Mouse (Mus musculus): ENCODE data around the gene Fbh1. TPM values are rescaled to one million over a fixed set of nuclear protein-coding genes. Genes with fewer than 3 reads are reported as not detected.
"Not testable (repeated sequence)": the region's sequence is repeated elsewhere in the genome, so short reads cannot be mapped to it uniquely, and the experiment has no call there.

Gene Fbh1
- total and polyA plus RNA-seq, 2 experiments from 2014 or later, result 66.2 to 98.9 TPM

GRCm38 (mm10) chr2:11727574-11727973 is 49.8 kb downstream of the Fbh1 start:
- no peaks in the 10 kb centered on the region for H3K9me3 ChIP-seq (ENCODE audit: low read length)
- H3K4me2 ChIP-seq (ENCODE audit: low read depth), result no peak overlapping the region
- peak; percentile 91 for ATAC-seq
- H3K9ac ChIP-seq, result no peak overlapping the region
- 71% methylated on average over 5 of the region's 5 CpGs for WGBS
- TF ChIP-seq CTCF (IDR thresholded peaks at IDR 0.05; ENCODE audit: low read depth), result no peak
- no peak overlapping the region for H3K27ac ChIP-seq (ENCODE audit: low read depth, low read length)
- no peaks in the 10 kb centered on the region for H3K4me1 ChIP-seq (ENCODE audit: insufficient read depth)
- H3K4me3 ChIP-seq (ENCODE audit: low read depth, low read length), result no peak overlapping the region
- no peaks in the 10 kb centered on the region for H3K36me3 ChIP-seq (ENCODE audit: insufficient read depth)
- DNase-seq, result peak; percentile 44
- no peaks in the 10 kb centered on the region for H3K27me3 ChIP-seq (ENCODE audit: insufficient read depth, low read length)

GRCm38 (mm10) chr2:11722564-11722963 is 54.8 kb downstream of the Fbh1 start:
- H3K4me3 ChIP-seq (ENCODE audit: low read depth, low read length), result no peak overlapping the region
- ATAC-seq (no peak), DNase-seq (no peak)
- H3K9me3 ChIP-seq (ENCODE audit: low read length), result no peaks in the 10 kb centered on the region
- H3K27me3 ChIP-seq (ENCODE audit: insufficient read depth, low read length), result no peaks in the 10 kb centered on the region
- no peaks in the 10 kb centered on the region for H3K4me1 ChIP-seq (ENCODE audit: insufficient read depth)
- H3K9ac ChIP-seq, result no peak overlapping the region
- no peaks in the 10 kb centered on the region for H3K36me3 ChIP-seq (ENCODE audit: insufficient read depth)
- WGBS, result 90% methylated on average over 9 of the region's 9 CpGs
- no peak for TF ChIP-seq CTCF (IDR thresholded peaks at IDR 0.05; ENCODE audit: low read depth)
- no peak overlapping the region for H3K27ac ChIP-seq (ENCODE audit: low read depth, low read length)
- H3K4me2 ChIP-seq (ENCODE audit: low read depth), result no peak overlapping the region

GRCm38 (mm10) chr2:11718573-11718972 is 58.8 kb downstream of the Fbh1 start:
- H3K36me3 ChIP-seq (ENCODE audit: insufficient read depth), result no peaks in the 10 kb centered on the region
- H3K27me3 ChIP-seq (ENCODE audit: insufficient read depth, low read length), result no peaks in the 10 kb centered on the region
- DNase-seq, result no peak
- no peaks in the 10 kb centered on the region for H3K4me1 ChIP-seq (ENCODE audit: insufficient read depth)
- no peak for ATAC-seq
- H3K9ac ChIP-seq, result no peak overlapping the region
- no peaks in the 10 kb centered on the region for H3K9me3 ChIP-seq (ENCODE audit: low read length)
- TF ChIP-seq CTCF (IDR thresholded peaks at IDR 0.05; ENCODE audit: low read depth), result no peak
- no peak overlapping the region for H3K4me3 ChIP-seq (ENCODE audit: low read depth, low read length)
- 83% methylated on average over 2 of the region's 2 CpGs for WGBS
- no peak overlapping the region for H3K27ac ChIP-seq (ENCODE audit: low read depth, low read length)
- no peak overlapping the region for H3K4me2 ChIP-seq (ENCODE audit: low read depth)

GRCm38 (mm10) chr2:11714535-11714934 is 62.8 kb downstream of the Fbh1 start:
- Histone ChIP-seq H3K4me3 (ENCODE audit: low read depth, low read length) (no peak overlapping the region), H3K27ac (ENCODE audit: low read depth, low read length) (no peak overlapping the region), H3K27me3 (ENCODE audit: insufficient read depth, low read length) (no peaks in the 10 kb centered on the region), H3K9ac (no peak overlapping the region), H3K9me3 (ENCODE audit: low read length) (no peaks in the 10 kb centered on the region), H3K36me3 (ENCODE audit: insufficient read depth) (no peaks in the 10 kb centered on the region), H3K4me2 (ENCODE audit: low read depth) (no peak overlapping the region), H3K4me1 (ENCODE audit: insufficient read depth) (no peaks in the 10 kb centered on the region)
- no peak for TF ChIP-seq CTCF (IDR thresholded peaks at IDR 0.05; ENCODE audit: low read depth)
- 68% methylated on average over 4 of the region's 4 CpGs for WGBS
- DNase-seq, result peak; percentile 39
- ATAC-seq, result peak; percentile 65

- 65% methylated on average over 3 of the region's 3 CpGs for WGBS
These were observed 64.4 kb downstream of the Fbh1 start for GRCm38 (mm10) chr2:11713021-11713420.

GRCm38 (mm10) chr2:11712483-11712990 is 64.8 kb downstream of the Fbh1 start:
- Histone ChIP-seq H3K36me3 (ENCODE audit: insufficient read depth) (no peaks in the 10 kb centered on the region), H3K9me3 (ENCODE audit: low read length) (no peaks in the 10 kb centered on the region), H3K27ac (ENCODE audit: low read depth, low read length) (no peak overlapping the region), H3K27me3 (ENCODE audit: insufficient read depth, low read length) (no peaks in the 10 kb centered on the region), H3K4me2 (ENCODE audit: low read depth) (no peak overlapping the region), H3K4me1 (ENCODE audit: insufficient read depth) (no peaks in the 10 kb centered on the region), H3K9ac (no peak overlapping the region), H3K4me3 (ENCODE audit: low read depth, low read length) (no peak overlapping the region)
- no peak for TF ChIP-seq CTCF (IDR thresholded peaks at IDR 0.05; ENCODE audit: low read depth)
- WGBS, result 85% methylated on average over 6 of the region's 6 CpGs
- DNase-seq (no peak), ATAC-seq (no peak)

More at GRCm38 (mm10) chr2:11713021-11713420, 64.4 kb downstream of the Fbh1 start:
- ATAC-seq (no peak), DNase-seq (no peak)
- Histone ChIP-seq H3K4me3 (ENCODE audit: low read depth, low read length) (no peak overlapping the region), H3K27me3 (ENCODE audit: insufficient read depth, low read length) (no peaks in the 10 kb centered on the region), H3K27ac (ENCODE audit: low read depth, low read length) (no peak overlapping the region), H3K4me2 (ENCODE audit: low read depth) (no peak overlapping the region), H3K9me3 (ENCODE audit: low read length) (no peaks in the 10 kb centered on the region), H3K4me1 (ENCODE audit: insufficient read depth) (no peaks in the 10 kb centered on the region), H3K36me3 (ENCODE audit: insufficient read depth) (no peaks in the 10 kb centered on the region), H3K9ac (no peak overlapping the region)
- TF ChIP-seq CTCF (IDR thresholded peaks at IDR 0.05; ENCODE audit: low read depth), result no peak

- 51% methylated on average over 4 of the region's 4 CpGs for WGBS
- not testable (repeated sequence) for H3K27me3 ChIP-seq (ENCODE audit: insufficient read depth, low read length); H3K4me2 ChIP-seq (ENCODE audit: low read depth); H3K4me3 ChIP-seq (ENCODE audit: low read depth, low read length); H3K36me3 ChIP-seq (ENCODE audit: insufficient read depth); ATAC-seq; H3K27ac ChIP-seq (ENCODE audit: low read depth, low read length); H3K4me1 ChIP-seq (ENCODE audit: insufficient read depth); H3K9me3 ChIP-seq (ENCODE audit: low read length); H3K9ac ChIP-seq
- peak; percentile 11 for DNase-seq
- peak; percentile 47 for TF ChIP-seq CTCF (IDR thresholded peaks at IDR 0.05; ENCODE audit: low read depth)
These were observed 67.3 kb downstream of the Fbh1 start for GRCm38 (mm10) chr2:11710101-11710500.

All from forebrain, postnatal 0 days (tissue).